Mouse (Mus musculus): ENCODE results near the gene Birc2. TPM values are rescaled to one million over a fixed set of nuclear protein-coding genes. Genes with fewer than 3 reads are reported as not detected.

The Birc2 gene
- 19.4 and 21.5 TPM in 2 replicates for polyA plus RNA-seq (2012; rRNA removed)

GRCm38 (mm10) chr9:7836905-7837805, at the start of gene Birc2:
Birc2 (minus strand) TSS chr9:7837064.

GRCm38 (mm10) chr9:7872775-7873439, 36.0 kb upstream of the Birc2 start, which contains the start of gene Birc3:
Birc3 (minus strand) TSS chr9:7873186.

Other genes with a start within 250 kb of the Birc2 start
- gene Mmp20, start 208.8 kb downstream of the Birc2 start, polyA plus RNA-seq (2012; rRNA removed) = not detected in 2 replicates
- 1.5 and 6.2 TPM in 2 replicates for gene Mmp7, start 145.0 kb downstream of the Birc2 start, polyA plus RNA-seq (2012; rRNA removed)
- gene Tmem123, start 73.0 kb downstream of the Birc2 start, polyA plus RNA-seq (2012; rRNA removed) = 74.7 and 107 TPM in 2 replicates
- 6.9 and 9.5 TPM in 2 replicates for gene Birc3, start 36.1 kb upstream of the Birc2 start, polyA plus RNA-seq (2012; rRNA removed)
- gene Yap1, start 167.5 kb upstream of the Birc2 start, polyA plus RNA-seq (2012; rRNA removed) = 83.5 and 102 TPM in 2 replicates
- 3.8 and 6.2 TPM in 2 replicates for gene Cfap300, start 205.8 kb upstream of the Birc2 start, polyA plus RNA-seq (2012; rRNA removed)

Measured in ovary, adult 2 months (tissue).